Mouse (Mus musculus): Measurements from ENCODE around the gene Churc1.
A peak's percentile ranks its signal among the peaks of the same experiment; 100 is the strongest.

Gene Churc1

GRCm38 (mm10) chr12:76795350-76795749 is 30.0 kb downstream of the Churc1 start, which contains the start of gene Gpx2:
Gene Gpx2 (minus strand): TSS chr12:76795554.
- no peak for DNase-seq (ENCODE audit: low read depth, low spot score)

- no peak for DNase-seq (ENCODE audit: low read depth, low spot score)
Observed at GRCm38 (mm10) chr12:76796938-76797539, 31.7 kb downstream of the Churc1 start.

- DNase-seq (ENCODE audit: low read depth, low spot score): no peak
Observed at GRCm38 (mm10) chr12:76798008-76798720, 32.8 kb downstream of the Churc1 start.

GRCm38 (mm10) chr12:76803028-76803427 is 37.7 kb downstream of the Churc1 start:
- DNase-seq (ENCODE audit: low read depth, low spot score): no peak

GRCm38 (mm10) chr12:76803700-76804252 is 38.4 kb downstream of the Churc1 start:
- peak; percentile 51 for DNase-seq (ENCODE audit: low read depth, low spot score)

GRCm38 (mm10) chr12:76805056-76805811 is 39.9 kb downstream of the Churc1 start:
- DNase-seq (ENCODE audit: low read depth, low spot score): no peak

GRCm38 (mm10) chr12:76807796-76808195 is 42.5 kb downstream of the Churc1 start:
- DNase-seq (ENCODE audit: low read depth, low spot score): no peak

GRCm38 (mm10) chr12:76810491-76810890 is 45.2 kb downstream of the Churc1 start:
- DNase-seq (ENCODE audit: low read depth, low spot score): no peak

- no peak for DNase-seq (ENCODE audit: low read depth, low spot score)
Observed at GRCm38 (mm10) chr12:76811006-76811405, 45.7 kb downstream of the Churc1 start.

- DNase-seq (ENCODE audit: low read depth, low spot score): no peak
Observed at GRCm38 (mm10) chr12:76813543-76813942, 48.2 kb downstream of the Churc1 start.

GRCm38 (mm10) chr12:76814120-76814519 is 48.8 kb downstream of the Churc1 start:
- no peak for DNase-seq (ENCODE audit: low read depth, low spot score)

GRCm38 (mm10) chr12:76816720-76817119 is 51.4 kb downstream of the Churc1 start:
- no peak for DNase-seq (ENCODE audit: low read depth, low spot score)

- no peak for DNase-seq (ENCODE audit: low read depth, low spot score)
Observed at GRCm38 (mm10) chr12:76817176-76817575, 51.8 kb downstream of the Churc1 start.

- no peak for DNase-seq (ENCODE audit: low read depth, low spot score)
Observed at GRCm38 (mm10) chr12:76818120-76818519, 52.8 kb downstream of the Churc1 start.

- DNase-seq (ENCODE audit: low read depth, low spot score): no peak
Observed at GRCm38 (mm10) chr12:76818908-76819307, 53.6 kb downstream of the Churc1 start.

GRCm38 (mm10) chr12:76819816-76820215 is 54.5 kb downstream of the Churc1 start:
- DNase-seq (ENCODE audit: low read depth, low spot score): no peak

- DNase-seq (ENCODE audit: low read depth, low spot score): no peak
Observed at GRCm38 (mm10) chr12:76820615-76821014, 55.3 kb downstream of the Churc1 start.

GRCm38 (mm10) chr12:76822002-76822650 is 56.8 kb downstream of the Churc1 start:
- no peak for DNase-seq (ENCODE audit: low read depth, low spot score)

GRCm38 (mm10) chr12:76822651-76823041 is 57.3 kb downstream of the Churc1 start, which contains the start of gene Rab15:
Gene Rab15 (minus strand): TSS chr12:76822908.
- DNase-seq (ENCODE audit: low read depth, low spot score): no peak

GRCm38 (mm10) chr12:76825283-76825682 is 59.9 kb downstream of the Churc1 start:
- DNase-seq (ENCODE audit: low read depth, low spot score): no peak

- peak; percentile 57 for DNase-seq (ENCODE audit: low read depth, low spot score)
Observed at GRCm38 (mm10) chr12:76832704-76833103, 67.4 kb downstream of the Churc1 start.
